Mouse (Mus musculus) layer of hippocampus, adult 9-10 months (tissue): ENCODE measurements around the gene Rnf149.
"Not testable (repeated sequence)": the region's sequence is repeated elsewhere in the genome, so short reads cannot be mapped to it uniquely, and the experiment has no call there.

ENCODE experiments used
- DNase-seq: peaks from one replicate; pipeline ENCODE4 v3.0.0; 2022; ENCODE audit warnings: low spot score

Gene Rnf149

GRCm38 (mm10) chr1:39577253-39577705, at the start of gene Rnf149:
Rnf149 (minus strand) TSS chr1:39577405.
- peak; percentile 84 for DNase-seq

- no peak for DNase-seq
Observed at GRCm38 (mm10) chr1:39625491-39625890, 48.3 kb upstream of the Rnf149 start.

DNA sequence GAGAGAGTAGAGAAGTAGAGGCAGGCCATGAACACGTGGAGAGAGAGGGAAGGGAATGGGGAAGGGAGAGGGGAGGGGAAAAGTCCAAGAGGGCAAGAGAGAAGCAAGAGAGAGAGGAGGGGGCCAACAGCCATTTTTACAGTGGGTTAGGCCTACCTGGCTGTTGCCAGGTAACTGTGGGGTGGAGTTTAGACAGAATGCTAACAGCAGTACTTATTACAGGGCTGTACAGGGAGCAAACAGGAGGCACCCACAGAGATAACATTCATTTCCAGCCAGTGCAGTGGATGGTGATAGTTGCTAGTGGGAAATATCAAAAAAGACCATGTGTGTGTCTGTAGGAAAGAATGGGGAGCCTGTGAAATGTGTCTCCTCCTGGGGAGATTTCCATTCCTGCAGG, 46.5 kb upstream of the Rnf149 start:
- DNase-seq, result no peak

- no peak for DNase-seq
Observed at GRCm38 (mm10) chr1:39623106-39623505, 45.9 kb upstream of the Rnf149 start.

DNA sequence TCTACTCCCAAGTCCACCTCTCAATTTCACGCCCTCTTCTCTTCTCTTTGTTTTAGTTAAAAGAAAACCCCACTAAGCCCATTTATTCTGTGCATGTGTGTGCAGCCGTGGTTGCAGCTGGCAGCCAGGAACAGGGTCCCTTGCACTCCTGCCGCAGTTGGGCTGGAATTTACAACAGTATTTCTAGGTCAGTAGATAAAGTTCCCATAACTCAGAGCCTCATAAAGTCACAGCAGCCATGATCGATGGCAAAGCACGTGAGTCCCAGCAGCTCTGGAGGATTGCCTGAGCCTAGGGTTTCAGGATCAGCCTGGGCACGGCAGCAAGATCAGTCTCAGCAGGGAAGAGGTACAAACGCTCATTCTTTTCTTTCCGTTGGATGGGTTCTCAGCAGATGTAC, 41.3 kb upstream of the Rnf149 start:
- DNase-seq, result no peak

GRCm38 (mm10) chr1:39615526-39615925, 38.3 kb upstream of the Rnf149 start:
- DNase-seq, result no peak

DNA sequence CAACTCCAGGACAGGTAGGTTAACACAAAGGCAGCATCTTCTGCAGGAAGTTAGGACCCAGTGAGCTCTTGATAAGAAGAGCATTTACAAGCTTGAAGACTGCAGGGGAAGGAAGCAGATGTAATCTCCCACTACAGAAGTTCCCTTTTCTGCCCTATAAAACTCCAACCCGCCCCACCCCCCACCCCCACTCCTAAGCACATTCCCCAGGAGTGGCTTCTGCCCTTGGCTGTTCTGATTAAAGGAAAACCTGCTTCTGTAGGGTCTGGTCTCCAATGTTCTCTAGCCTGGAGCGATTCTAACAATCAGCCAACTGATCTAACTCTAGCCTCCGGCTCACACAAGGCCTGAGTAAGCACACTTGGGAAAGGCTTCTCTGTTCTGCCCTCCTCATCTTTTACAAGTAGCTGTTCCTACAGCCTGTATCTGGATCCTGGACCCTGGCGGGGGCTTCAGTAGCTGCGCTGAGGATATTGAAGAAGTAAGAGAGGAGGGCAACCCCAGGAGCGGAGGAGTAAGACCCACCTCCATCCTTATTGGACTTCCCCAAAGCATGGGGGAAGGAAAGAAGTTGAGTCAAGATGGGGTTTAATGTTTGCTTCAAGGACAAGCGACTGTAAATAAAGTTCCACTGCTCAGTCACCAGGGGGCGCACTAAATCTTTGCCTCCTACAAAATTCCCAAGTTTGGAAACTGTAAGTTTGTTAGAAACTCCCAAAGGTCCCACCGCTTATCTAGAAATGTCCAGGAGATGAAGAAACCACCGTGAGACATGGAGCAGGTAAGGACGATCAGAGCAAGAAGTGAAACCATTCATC, 37.5 kb upstream of the Rnf149 start:
- no peak for DNase-seq

GRCm38 (mm10) chr1:39613061-39613460, 35.9 kb upstream of the Rnf149 start:
- no peak for DNase-seq

DNA sequence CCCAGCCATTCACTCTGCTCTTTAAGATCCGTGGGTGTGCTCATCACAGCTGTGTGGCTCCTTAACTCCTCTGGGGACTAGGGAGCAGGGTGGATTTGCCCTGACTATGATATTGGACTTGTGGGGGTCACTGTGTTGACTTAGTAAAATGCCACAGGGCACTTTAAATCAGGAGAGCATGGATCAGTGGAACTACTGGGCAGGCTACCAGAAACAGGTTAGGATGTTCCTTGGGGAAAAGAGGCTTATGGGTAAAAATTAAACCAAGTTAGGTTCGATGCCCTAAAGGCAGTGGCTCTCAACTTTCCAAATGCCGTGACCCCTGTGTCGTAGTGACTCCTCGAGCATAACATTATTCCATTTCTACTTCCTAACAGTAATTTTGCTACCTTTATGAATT, 35.3 kb upstream of the Rnf149 start:
- no peak for DNase-seq

DNA sequence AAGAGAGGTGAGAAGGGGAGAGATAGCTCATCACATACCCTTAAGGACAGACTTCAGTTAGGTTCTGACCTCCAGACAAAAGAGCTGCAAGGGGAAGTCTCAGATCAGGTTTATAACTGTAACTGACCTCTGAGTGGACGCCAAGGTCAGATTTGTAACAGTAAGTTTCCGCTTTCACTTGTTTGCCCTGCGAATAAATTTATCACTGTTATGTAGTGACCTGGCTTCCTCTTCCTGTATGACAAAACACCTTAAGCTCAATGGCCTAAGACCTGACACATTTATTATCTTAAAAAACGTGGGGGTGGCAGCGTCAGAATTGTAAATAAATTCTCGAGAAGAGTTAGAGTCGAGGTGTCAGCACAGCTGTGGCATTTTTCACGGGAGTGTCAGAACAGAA, 31.3 kb upstream of the Rnf149 start:
- no peak for DNase-seq

- DNase-seq, result no peak
Observed at GRCm38 (mm10) chr1:39602477-39602876, 25.3 kb upstream of the Rnf149 start.

- DNase-seq, result no peak
Observed at GRCm38 (mm10) chr1:39598726-39599125, 21.5 kb upstream of the Rnf149 start.

GRCm38 (mm10) chr1:39597135-39597534, 19.9 kb upstream of the Rnf149 start:
- DNase-seq, result not testable (repeated sequence)

DNA sequence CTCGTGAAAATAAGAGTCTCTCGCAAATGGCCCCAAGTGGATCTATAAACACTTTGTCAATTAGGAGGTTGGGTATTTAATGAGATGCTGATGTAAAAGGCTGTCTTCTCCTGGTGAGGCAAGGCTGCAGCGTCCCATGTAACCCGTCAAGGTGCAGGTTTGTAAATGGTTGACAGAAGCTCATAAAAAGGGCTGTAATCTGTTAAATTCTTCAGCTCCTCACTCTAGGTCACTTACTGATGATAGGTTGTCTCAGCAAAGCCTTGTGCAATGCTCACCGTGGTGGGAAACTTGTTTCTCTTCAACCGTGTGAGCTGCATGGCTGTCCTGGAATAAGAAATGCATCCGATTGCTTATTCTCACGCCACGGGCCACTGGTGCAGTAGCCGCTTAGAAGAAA, 16.6 kb upstream of the Rnf149 start:
- no peak for DNase-seq

GRCm38 (mm10) chr1:39592090-39592489, 14.9 kb upstream of the Rnf149 start:
- no peak for DNase-seq

- DNase-seq, result not testable (repeated sequence)
Observed at GRCm38 (mm10) chr1:39591557-39591956, 14.4 kb upstream of the Rnf149 start.

GRCm38 (mm10) chr1:39590193-39590592, 13.0 kb upstream of the Rnf149 start:
- no peak for DNase-seq

- DNase-seq, result no peak
Observed at GRCm38 (mm10) chr1:39585416-39585815, 8.2 kb upstream of the Rnf149 start.

DNA sequence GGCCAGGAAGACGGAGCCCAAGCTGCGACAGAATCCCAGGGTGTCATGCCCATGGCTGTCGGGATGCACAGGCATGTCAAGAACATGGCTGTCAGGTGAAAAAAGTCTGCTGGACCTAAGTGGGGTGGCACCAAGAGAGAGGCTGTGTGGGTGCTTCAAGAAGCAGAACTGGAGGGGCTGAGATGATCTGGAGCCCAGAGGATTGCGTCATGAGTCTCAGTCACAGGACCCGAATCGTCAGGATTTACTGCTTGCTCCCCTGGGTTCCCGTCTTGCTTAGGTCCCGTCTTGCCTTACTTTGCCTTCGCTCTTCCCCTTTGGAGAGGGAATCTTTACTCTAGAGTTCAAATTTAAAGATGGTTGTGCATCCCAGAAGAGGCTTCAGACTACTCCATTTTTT, 6.0 kb upstream of the Rnf149 start:
- no peak for DNase-seq

GRCm38 (mm10) chr1:39581215-39581614, 4.0 kb upstream of the Rnf149 start:
- no peak for DNase-seq

- DNase-seq, result no peak
Observed at GRCm38 (mm10) chr1:39579139-39579538, 1.9 kb upstream of the Rnf149 start.

DNA sequence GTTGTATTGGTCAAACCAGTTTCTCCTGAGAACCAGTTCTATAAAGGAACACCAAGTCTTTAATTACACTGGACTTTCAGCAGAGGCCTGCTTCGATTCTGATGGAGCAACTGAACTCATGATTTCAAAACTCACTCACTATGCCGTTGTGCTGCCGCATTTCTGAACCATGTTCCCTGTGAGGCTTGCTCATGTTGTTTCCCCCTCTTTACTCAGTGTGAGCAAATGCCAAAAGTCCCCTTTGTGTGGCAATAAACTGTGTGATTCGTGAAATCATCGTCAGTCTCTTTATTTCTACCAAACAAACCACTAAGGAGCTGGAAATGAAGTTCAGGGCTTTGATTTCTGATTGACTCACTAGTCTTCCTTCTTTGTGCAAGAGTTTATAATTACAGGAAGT, 1.2 kb upstream of the Rnf149 start:
- no peak for DNase-seq

- no peak for DNase-seq
Observed at GRCm38 (mm10) chr1:39576431-39577243, 568 bp downstream of the Rnf149 start.
